Mouse (Mus musculus): ENCODE measurements around the gene Extl1.

DNA sequence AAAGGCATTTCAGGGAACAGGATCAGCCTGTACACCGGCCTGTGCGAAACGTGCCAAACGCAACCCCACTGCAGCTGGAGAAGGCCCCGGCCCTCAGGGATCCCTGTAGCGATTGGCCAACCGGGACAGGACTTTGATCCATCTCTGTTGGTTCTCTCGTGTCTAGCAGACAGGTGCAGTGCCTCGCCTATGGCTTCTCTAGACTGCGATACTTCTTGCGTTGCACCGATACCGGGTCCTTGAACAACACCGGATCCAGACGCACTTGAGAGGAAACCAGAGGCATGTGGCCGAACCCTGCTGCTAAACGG is 26.2 kb downstream of the Extl1 start:
- TF ChIP-seq CTCF (IDR thresholded peaks at IDR 0.05; ENCODE audit: low read depth, low read length) (no peak), TAL1 (conservative IDR thresholded peaks at IDR 0.05; ENCODE audit: low read depth, low read length) (no peak), POLR2AphosphoS5 (IDR thresholded peaks at IDR 0.05; ENCODE audit: insufficient replicate concordance, low read depth, low read length) (no peak), GATA2 (IDR thresholded peaks at IDR 0.05; ENCODE audit: borderline replicate concordance, low read depth, low read length) (no peak)
